Mouse (Mus musculus): Measurements from ENCODE around the gene Hpca.

The Hpca gene

GRCm38 (mm10) chr4:129139642-129140041 lies 17.8 kb upstream of the Hpca start:
- peaks cover 41% of the 10 kb centered on the region for H3K4me1 ChIP-seq (replicated peaks; ENCODE audit: low read depth, low read length)

GRCm38 (mm10) chr4:129137392-129138321 lies 15.8 kb upstream of the Hpca start:
- Histone ChIP-seq H3K4me3 (replicated peaks; ENCODE audit: low read length) (peak overlapping the region; percentile 77), H3K4me1 (replicated peaks; ENCODE audit: low read depth, low read length) (peaks cover 34% of the 10 kb centered on the region), H3K9me3 (ENCODE audit: low read length) (no peaks in the 10 kb centered on the region), H3K36me3 (ENCODE audit: insufficient read depth, low read length) (no peaks in the 10 kb centered on the region), H3K27me3 (ENCODE audit: insufficient read depth, low read length) (peaks cover 58% of the 10 kb centered on the region)
- TF ChIP-seq NANOG (IDR thresholded peaks at IDR 0.05; ENCODE audit: borderline replicate concordance, low read length) = no peak
- no peak for TF ChIP-seq POU5F1 (IDR thresholded peaks at IDR 0.05; ENCODE audit: borderline replicate concordance, low read length)
- no peak for TF ChIP-seq CTCF (conservative IDR thresholded peaks at IDR 0.05; ENCODE audit: low read length)

More at GRCm38 (mm10) chr4:129139642-129140041, 17.8 kb upstream of the Hpca start:
- H3K9me3 ChIP-seq (ENCODE audit: low read length) = no peaks in the 10 kb centered on the region
- H3K36me3 ChIP-seq (ENCODE audit: insufficient read depth, low read length) = no peaks in the 10 kb centered on the region
- no peak overlapping the region for H3K4me3 ChIP-seq (replicated peaks; ENCODE audit: low read length)
- peaks cover 58% of the 10 kb centered on the region for H3K27me3 ChIP-seq (ENCODE audit: insufficient read depth, low read length)
- no peak for TF ChIP-seq POU5F1 (IDR thresholded peaks at IDR 0.05; ENCODE audit: borderline replicate concordance, low read length)
- TF ChIP-seq NANOG (IDR thresholded peaks at IDR 0.05; ENCODE audit: borderline replicate concordance, low read length) = no peak
- TF ChIP-seq CTCF (conservative IDR thresholded peaks at IDR 0.05; ENCODE audit: low read length) = no peak

- no peaks in the 10 kb centered on the region for H3K36me3 ChIP-seq (ENCODE audit: insufficient read depth, low read length)
- TF ChIP-seq NANOG (IDR thresholded peaks at IDR 0.05; ENCODE audit: borderline replicate concordance, low read length) (no peak), POU5F1 (IDR thresholded peaks at IDR 0.05; ENCODE audit: borderline replicate concordance, low read length) (no peak), CTCF (conservative IDR thresholded peaks at IDR 0.05; ENCODE audit: low read length) (no peak)
- peaks cover 65% of the 10 kb centered on the region for H3K27me3 ChIP-seq (ENCODE audit: insufficient read depth, low read length)
- no peaks in the 10 kb centered on the region for H3K9me3 ChIP-seq (ENCODE audit: low read length)
- peaks cover 26% of the 10 kb centered on the region for H3K4me1 ChIP-seq (replicated peaks; ENCODE audit: low read depth, low read length)
- peak within 1 kb of the TSS; percentile 77 for H3K4me3 ChIP-seq (replicated peaks; ENCODE audit: low read length)
Measured at GRCm38 (mm10) chr4:129136579-129137391, 14.9 kb upstream of the Hpca start, which contains the start of gene Fndc5. Gene Fndc5, plus strand, starts transcription at chr4:129136999.

- H3K4me3 ChIP-seq (replicated peaks; ENCODE audit: low read length) = peak overlapping the region; percentile 77
- TF ChIP-seq CTCF (conservative IDR thresholded peaks at IDR 0.05; ENCODE audit: low read length) (no peak), NANOG (IDR thresholded peaks at IDR 0.05; ENCODE audit: borderline replicate concordance, low read length) (no peak)
- no peaks in the 10 kb centered on the region for H3K36me3 ChIP-seq (ENCODE audit: insufficient read depth, low read length)
- peaks cover 28% of the 10 kb centered on the region for H3K4me1 ChIP-seq (replicated peaks; ENCODE audit: low read depth, low read length)
- H3K27me3 ChIP-seq (ENCODE audit: insufficient read depth, low read length) = peaks cover 65% of the 10 kb centered on the region
- no peaks in the 10 kb centered on the region for H3K9me3 ChIP-seq (ENCODE audit: low read length)
Measured at GRCm38 (mm10) chr4:129136189-129136578, 14.3 kb upstream of the Hpca start.

- H3K36me3 ChIP-seq (ENCODE audit: insufficient read depth, low read length) = no peaks in the 10 kb centered on the region
- peaks cover 31% of the 10 kb centered on the region for H3K4me1 ChIP-seq (replicated peaks; ENCODE audit: low read depth, low read length)
- no peaks in the 10 kb centered on the region for H3K9me3 ChIP-seq (ENCODE audit: low read length)
- no peak overlapping the region for H3K4me3 ChIP-seq (replicated peaks; ENCODE audit: low read length)
- TF ChIP-seq NANOG (IDR thresholded peaks at IDR 0.05; ENCODE audit: borderline replicate concordance, low read length) = no peak
- TF ChIP-seq POU5F1 (IDR thresholded peaks at IDR 0.05; ENCODE audit: borderline replicate concordance, low read length) = no peak
- TF ChIP-seq CTCF (conservative IDR thresholded peaks at IDR 0.05; ENCODE audit: low read length) = no peak
- H3K27me3 ChIP-seq (ENCODE audit: insufficient read depth, low read length) = peaks cover 62% of the 10 kb centered on the region
Measured at GRCm38 (mm10) chr4:129135637-129136036, 13.8 kb upstream of the Hpca start.

- no peaks in the 10 kb centered on the region for H3K36me3 ChIP-seq (ENCODE audit: insufficient read depth, low read length)
- peaks cover 56% of the 10 kb centered on the region for H3K27me3 ChIP-seq (ENCODE audit: insufficient read depth, low read length)
- peaks cover 37% of the 10 kb centered on the region for H3K4me1 ChIP-seq (replicated peaks; ENCODE audit: low read depth, low read length)
- no peak overlapping the region for H3K4me3 ChIP-seq (replicated peaks; ENCODE audit: low read length)
- no peak for TF ChIP-seq POU5F1 (IDR thresholded peaks at IDR 0.05; ENCODE audit: borderline replicate concordance, low read length)
- peak; percentile 85 for TF ChIP-seq CTCF (conservative IDR thresholded peaks at IDR 0.05; ENCODE audit: low read length)
- no peaks in the 10 kb centered on the region for H3K9me3 ChIP-seq (ENCODE audit: low read length)
Measured at GRCm38 (mm10) chr4:129134799-129135585, 13.2 kb upstream of the Hpca start.

GRCm38 (mm10) chr4:129130755-129131303 lies 9.0 kb upstream of the Hpca start:
- Histone ChIP-seq H3K36me3 (ENCODE audit: insufficient read depth, low read length) (no peaks in the 10 kb centered on the region), H3K9me3 (ENCODE audit: low read length) (no peaks in the 10 kb centered on the region), H3K4me3 (replicated peaks; ENCODE audit: low read length) (peak overlapping the region; percentile 68), H3K27me3 (ENCODE audit: insufficient read depth, low read length) (peaks cover 17% of the 10 kb centered on the region), H3K4me1 (replicated peaks; ENCODE audit: low read depth, low read length) (peaks cover 57% of the 10 kb centered on the region)
- TF ChIP-seq POU5F1 (IDR thresholded peaks at IDR 0.05; ENCODE audit: borderline replicate concordance, low read length) = no peak

Measured in E14TG2a.4 (cell line).